In genomic region chr4:59365571-59365970, GRCm38 (mm10) we compare ENCODE assay signal across 22 mouse cellular contexts.
"Had no signal": no experiment of that assay in that cellular context is flagged by ENCODE, and none has a peak within 500 bp of the region (broad histone marks: within the 10 kb centered on the region; RNA-seq: fewer than 3 reads in every experiment).

No protein-coding gene starts in this region.

- H3K27me3 ChIP-seq: heart, embryonic 13.5 days; heart, embryonic 15.5 days; hindbrain, embryonic 13.5 days; hindbrain, embryonic 15.5 days; kidney, embryonic 15.5 days; limb, embryonic 13.5 days; limb, embryonic 15.5 days; liver, embryonic 12.5 days had no signal

- DNase-seq: gastrocnemius, postnatal 14 days; gastrocnemius, postnatal 36 days; heart, postnatal 14 days; heart, postnatal 36 days; kidney, adult 11 months; kidney, adult 2 months; kidney, adult 9 months; kidney, postnatal 14 days; kidney, postnatal 36 days; layer of hippocampus, postnatal 36 days; left cerebral cortex, postnatal 4 days had no signal

- H3K27ac ChIP-seq: heart, embryonic 15.5 days; hindbrain, embryonic 13.5 days; hindbrain, embryonic 15.5 days; hindbrain, postnatal 0 days; layer of hippocampus, adult 2 months; limb, embryonic 13.5 days; limb, embryonic 15.5 days; liver, embryonic 12.5 days had no signal

- H3K36me3 ChIP-seq: heart, embryonic 15.5 days; hindbrain, embryonic 13.5 days; hindbrain, embryonic 15.5 days; kidney, embryonic 15.5 days; limb, embryonic 13.5 days; limb, embryonic 15.5 days had no signal

- H3K4me2 ChIP-seq: heart, embryonic 11.5 days; heart, embryonic 13.5 days; heart, embryonic 15.5 days; hindbrain, embryonic 13.5 days; hindbrain, embryonic 15.5 days; kidney, embryonic 15.5 days; limb, embryonic 13.5 days; limb, embryonic 15.5 days; liver, embryonic 12.5 days had no signal

- H3K4me3 ChIP-seq: heart, embryonic 13.5 days; heart, embryonic 15.5 days; hindbrain, embryonic 13.5 days; hindbrain, embryonic 15.5 days; kidney, embryonic 15.5 days; layer of hippocampus, adult 2 months; limb, embryonic 13.5 days; limb, embryonic 15.5 days; liver, embryonic 12.5 days had no signal

- H3K9me3 ChIP-seq: heart, embryonic 13.5 days; heart, embryonic 15.5 days; hindbrain, embryonic 15.5 days; limb, embryonic 13.5 days; limb, embryonic 15.5 days; liver, embryonic 12.5 days had no signal
